Mouse (Mus musculus): ENCODE results near the gene Hip1r.

- TF ChIP-seq CTCF (IDR thresholded peaks at IDR 0.05; ENCODE audit: extremely low read depth, insufficient read length, insufficient replicate concordance, low read depth, low read length) (no peak), POLR2A (IDR thresholded peaks at IDR 0.05; ENCODE audit: low read depth, low read length) (no peak)
Measured at GRCm38 (mm10) chr5:123972453-123972852, 975 bp upstream of the Hip1r start.
